Mouse (Mus musculus) limb, embryonic 10.5 days (tissue): ENCODE results near the gene Pdk2. TPM values are rescaled to one million over a fixed set of nuclear protein-coding genes. Genes with fewer than 3 reads are reported as not detected.

ENCODE experiments used
- DNase-seq: peaks from one replicate; pipeline ENCODE4 v3.0.0-alpha.2; 2017; ENCODE audit warnings: low spot score
- H3K27ac ChIP-seq: fragments of 300-500 bp; sonication (generic); 2 replicates; pipeline ENCODE4 v1.5.1; 2016; ENCODE audit warnings: mild to moderate bottlenecking
- H3K27me3 ChIP-seq: fragments of 300-500 bp; sonication (generic); 2 replicates; pipeline ENCODE4 v1.6.1; 2016; ENCODE audit warnings: low read depth, mild to moderate bottlenecking; ENCODE audit not compliant: poor library complexity, severe bottlenecking
- H3K36me3 ChIP-seq: fragments of 300-500 bp; sonication (generic); 2 replicates; pipeline ENCODE4 v1.6.1; 2016; ENCODE audit warnings: mild to moderate bottlenecking, moderate library complexity
- H3K4me1 ChIP-seq: fragments of 300-500 bp; sonication (generic); 2 replicates; pipeline ENCODE4 v1.6.1; 2016
- H3K4me3 ChIP-seq: fragments of 300-500 bp; sonication (generic); 2 replicates; pipeline ENCODE4 v1.5.1; 2016; ENCODE audit warnings: mild to moderate bottlenecking, moderate library complexity
- H3K9me3 ChIP-seq: fragments of 300-500 bp; sonication (generic); replicated peaks from 2 replicates; pipeline ENCODE4 v1.6.1; 2016; ENCODE audit warnings: mild to moderate bottlenecking
- WGBS: fragments of 180-500 bp; shearing (Covaris S2); methylation state at CpG from one replicate; pipeline ENCODE4 v1.1.7; 2016; 5-methylcytosine and 5-hydroxymethylcytosine counted together
- polyA plus RNA-seq: library from polyadenylated mRNA; unstranded; fragments of >200 nt; fragmentation: Nextera tagmentation; extraction: Ambion mirVana; gene quantifications from 2 replicates; pipeline ENCODE4 v1.2.1, GENCODE M21; 2016

Gene Pdk2
- polyA plus RNA-seq, 1 experiment from 2014 or later: 21.2 TPM

- no peaks in the 10 kb centered on the region for H3K9me3 ChIP-seq
- peaks cover 39% of the 10 kb centered on the region for H3K4me1 ChIP-seq
- peak; percentile 72 for DNase-seq
- H3K27ac ChIP-seq: peak within 1 kb of the TSS; percentile 79
- H3K4me3 ChIP-seq: peak within 1 kb of the TSS; percentile 62
- H3K27me3 ChIP-seq: peaks cover 90% of the 10 kb centered on the region
- H3K36me3 ChIP-seq: no peaks in the 10 kb centered on the region
- WGBS: under 1% methylated on average over 50 of the region's 51 CpGs
Measured at GRCm38 (mm10) chr11:95076536-95077111, 35.5 kb upstream of the Pdk2 start, which contains the start of gene Itga3. Itga3 (minus strand) TSS chr11:95076801.

- peak overlapping the region; percentile 79 for H3K27ac ChIP-seq
- H3K4me3 ChIP-seq: peak overlapping the region; percentile 62
- H3K36me3 ChIP-seq: no peaks in the 10 kb centered on the region
- DNase-seq: no peak
- peaks cover 39% of the 10 kb centered on the region for H3K4me1 ChIP-seq
- H3K27me3 ChIP-seq: peaks cover 90% of the 10 kb centered on the region
- H3K9me3 ChIP-seq: no peaks in the 10 kb centered on the region
- WGBS: under 1% methylated on average over 42 of the region's 42 CpGs
Measured at GRCm38 (mm10) chr11:95076041-95076535, 34.9 kb upstream of the Pdk2 start.

- H3K9me3 ChIP-seq: no peaks in the 10 kb centered on the region
- H3K27me3 ChIP-seq: peaks cover 88% of the 10 kb centered on the region
- no peaks in the 10 kb centered on the region for H3K36me3 ChIP-seq
- no peak for DNase-seq
- peaks cover 39% of the 10 kb centered on the region for H3K4me1 ChIP-seq
- H3K4me3 ChIP-seq: peak overlapping the region; percentile 62
- WGBS: 6% methylated on average over 19 of the region's 19 CpGs
- peak overlapping the region; percentile 79 for H3K27ac ChIP-seq
Measured at GRCm38 (mm10) chr11:95075197-95076040, 34.3 kb upstream of the Pdk2 start.

- no peaks in the 10 kb centered on the region for H3K9me3 ChIP-seq
- peaks cover 33% of the 10 kb centered on the region for H3K4me1 ChIP-seq
- H3K4me3 ChIP-seq: no peak overlapping the region
- no peak overlapping the region for H3K27ac ChIP-seq
- no peak for DNase-seq
- no peaks in the 10 kb centered on the region for H3K36me3 ChIP-seq
- 70% methylated on average over 4 of the region's 4 CpGs for WGBS
- H3K27me3 ChIP-seq: peaks cover 81% of the 10 kb centered on the region
Measured at GRCm38 (mm10) chr11:95074694-95075093, 33.5 kb upstream of the Pdk2 start.

- WGBS: 86% methylated on average over 4 of the region's 4 CpGs
- Histone ChIP-seq H3K27me3 (peaks cover 72% of the 10 kb centered on the region), H3K36me3 (no peaks in the 10 kb centered on the region), H3K27ac (no peak overlapping the region), H3K4me3 (no peak overlapping the region), H3K9me3 (no peaks in the 10 kb centered on the region), H3K4me1 (peaks cover 28% of the 10 kb centered on the region)
- no peak for DNase-seq
Measured at GRCm38 (mm10) chr11:95073835-95074234, 32.7 kb upstream of the Pdk2 start.

GRCm38 (mm10) chr11:95072804-95073203 is 31.6 kb upstream of the Pdk2 start:
- Histone ChIP-seq H3K36me3 (no peaks in the 10 kb centered on the region), H3K27ac (no peak overlapping the region), H3K4me3 (no peak overlapping the region), H3K27me3 (peaks cover 62% of the 10 kb centered on the region), H3K9me3 (no peaks in the 10 kb centered on the region), H3K4me1 (peaks cover 25% of the 10 kb centered on the region)
- DNase-seq: no peak
- WGBS: 70% methylated on average over 5 of the region's 5 CpGs

GRCm38 (mm10) chr11:95072136-95072535 is 31.0 kb upstream of the Pdk2 start:
- Histone ChIP-seq H3K27ac (no peak overlapping the region; the same call in 1 of the 2 replicates), H3K4me1 (peaks cover 23% of the 10 kb centered on the region), H3K36me3 (no peaks in the 10 kb centered on the region), H3K27me3 (peaks cover 55% of the 10 kb centered on the region), H3K9me3 (no peaks in the 10 kb centered on the region), H3K4me3 (no peak overlapping the region)
- no peak for DNase-seq
- 70% methylated on average over 8 of the region's 8 CpGs for WGBS

- Histone ChIP-seq H3K27me3 (peaks cover 46% of the 10 kb centered on the region), H3K9me3 (no peaks in the 10 kb centered on the region), H3K36me3 (no peaks in the 10 kb centered on the region), H3K4me1 (peaks cover 14% of the 10 kb centered on the region), H3K4me3 (no peak overlapping the region), H3K27ac (no peak overlapping the region)
- DNase-seq: no peak
- 67% methylated on average over 7 of the region's 7 CpGs for WGBS
Measured at GRCm38 (mm10) chr11:95071266-95071665, 30.1 kb upstream of the Pdk2 start.

- no peak for DNase-seq
- 77% methylated on average over 8 of the region's 8 CpGs for WGBS
Measured at GRCm38 (mm10) chr11:95070140-95071107, 29.3 kb upstream of the Pdk2 start.

GRCm38 (mm10) chr11:95069226-95069957 is 28.2 kb upstream of the Pdk2 start:
- Histone ChIP-seq H3K4me1 (no peaks in the 10 kb centered on the region; the same call in 1 of the 2 replicates), H3K9me3 (no peaks in the 10 kb centered on the region), H3K4me3 (no peak overlapping the region), H3K36me3 (no peaks in the 10 kb centered on the region), H3K27ac (no peak overlapping the region), H3K27me3 (peaks cover 28% of the 10 kb centered on the region)
- 84% methylated on average over 10 of the region's 10 CpGs for WGBS
- DNase-seq: no peak

More at GRCm38 (mm10) chr11:95070140-95071107, 29.3 kb upstream of the Pdk2 start:
- H3K4me1 ChIP-seq: peaks cover 6% of the 10 kb centered on the region
- H3K27ac ChIP-seq: no peak overlapping the region
- no peak overlapping the region for H3K4me3 ChIP-seq
- no peaks in the 10 kb centered on the region for H3K9me3 ChIP-seq
- H3K36me3 ChIP-seq: no peaks in the 10 kb centered on the region
- H3K27me3 ChIP-seq: peaks cover 38% of the 10 kb centered on the region

- peak overlapping the region; percentile 3; the same call in 1 of the 2 replicates for H3K27ac ChIP-seq
- DNase-seq: no peak
- 29% methylated on average over 19 of the region's 19 CpGs for WGBS
Measured at GRCm38 (mm10) chr11:95056768-95057501, 15.8 kb upstream of the Pdk2 start.

More at GRCm38 (mm10) chr11:95056768-95057501, 15.8 kb upstream of the Pdk2 start:
- H3K4me1 ChIP-seq: peaks cover 21% of the 10 kb centered on the region
- peaks cover 34% of the 10 kb centered on the region for H3K27me3 ChIP-seq
- H3K4me3 ChIP-seq: peak overlapping the region; percentile 28
- no peaks in the 10 kb centered on the region for H3K36me3 ChIP-seq
- no peaks in the 10 kb centered on the region for H3K9me3 ChIP-seq
